Mouse (Mus musculus): ENCODE data around the gene Ntf3.

The Ntf3 gene

DNA sequence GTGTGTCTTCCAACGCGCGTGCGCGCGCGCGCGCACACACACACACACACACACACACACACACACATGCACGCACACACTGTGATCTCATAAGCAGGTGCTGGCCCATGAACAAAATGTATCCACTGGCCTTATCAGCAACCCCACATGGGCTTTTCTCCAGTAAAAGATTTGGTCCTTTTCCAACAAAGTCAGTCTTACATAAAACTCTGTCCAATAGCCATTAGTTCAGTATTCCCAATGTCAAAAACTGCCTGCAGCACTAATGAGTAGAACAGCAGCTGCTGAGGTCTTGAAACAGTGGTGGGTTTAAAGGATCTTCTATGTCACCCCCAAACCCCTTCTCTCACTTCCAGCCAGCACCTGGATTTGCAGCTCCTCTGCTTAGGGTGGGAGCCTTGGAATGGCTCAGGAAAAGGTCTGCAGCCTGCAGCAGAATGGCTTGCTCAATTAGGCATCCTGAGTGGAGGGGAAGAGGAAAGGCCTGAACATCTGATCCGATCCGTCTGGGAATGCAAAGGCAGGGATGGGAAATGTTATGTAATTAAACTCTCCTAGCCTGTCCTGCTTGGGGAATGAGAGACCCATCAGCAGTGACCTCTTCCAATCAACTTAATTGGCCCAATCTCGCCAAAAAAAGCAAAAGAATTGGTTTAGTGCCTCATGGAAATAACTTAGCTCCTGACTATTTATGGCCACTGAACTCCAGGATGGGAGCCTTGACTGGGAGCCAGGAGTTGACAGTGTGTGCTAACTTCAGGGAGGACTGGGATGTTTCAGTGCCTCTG, 7.2 kb downstream of the Ntf3 start:
- no peak for DNase-seq (ENCODE audit: extremely low read depth, insufficient read length, low spot score)

DNA sequence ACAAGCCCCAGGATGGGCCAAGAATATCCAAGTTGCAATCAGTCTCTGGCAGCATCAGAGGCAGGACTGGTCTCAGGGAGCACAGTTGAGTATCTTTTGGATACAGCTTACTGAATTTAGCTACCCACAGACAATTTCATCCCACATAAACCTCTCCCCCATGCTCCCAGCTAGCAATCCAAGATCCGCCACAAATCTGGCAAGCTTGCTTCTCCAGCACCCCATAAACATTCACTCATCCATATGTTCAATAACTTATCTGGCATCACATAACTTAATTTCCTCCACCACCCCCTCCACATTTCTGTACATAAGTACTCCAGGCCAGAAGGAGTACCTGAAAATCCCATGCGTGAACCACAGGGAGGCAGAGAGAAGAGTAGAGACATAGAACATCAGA, 10.8 kb downstream of the Ntf3 start:
- DNase-seq (ENCODE audit: extremely low read depth, insufficient read length, low spot score): no peak

DNA sequence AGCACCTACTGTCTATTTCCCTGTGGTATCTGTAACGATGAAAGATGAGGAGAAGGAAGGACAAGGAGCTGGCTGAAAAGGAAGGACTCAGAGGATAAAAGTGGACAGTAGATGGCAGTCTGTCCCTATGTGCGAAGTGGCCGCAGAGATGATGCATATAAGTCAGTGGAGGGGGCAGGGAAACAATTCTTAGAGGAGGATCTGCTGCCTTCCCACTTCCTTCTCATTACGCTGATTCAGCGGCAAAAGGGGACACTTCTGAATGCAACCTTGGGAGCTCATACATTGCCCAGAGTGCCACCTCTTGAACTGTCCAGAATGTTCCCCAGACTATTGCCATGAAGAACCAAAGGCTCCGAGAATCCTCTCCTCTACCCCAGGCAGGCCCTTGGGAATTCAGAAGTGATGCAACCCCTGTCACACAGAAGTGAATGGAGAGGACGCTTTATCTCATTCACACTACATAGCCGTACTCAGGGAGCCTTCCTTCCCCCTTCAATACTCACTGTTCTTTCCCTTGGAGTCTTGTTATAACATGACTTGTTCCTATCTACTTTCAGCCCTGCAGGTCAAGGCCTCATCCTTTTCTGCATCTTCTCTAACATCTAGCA, 12.2 kb downstream of the Ntf3 start:
- DNase-seq (ENCODE audit: extremely low read depth, insufficient read length, low spot score): no peak

DNA sequence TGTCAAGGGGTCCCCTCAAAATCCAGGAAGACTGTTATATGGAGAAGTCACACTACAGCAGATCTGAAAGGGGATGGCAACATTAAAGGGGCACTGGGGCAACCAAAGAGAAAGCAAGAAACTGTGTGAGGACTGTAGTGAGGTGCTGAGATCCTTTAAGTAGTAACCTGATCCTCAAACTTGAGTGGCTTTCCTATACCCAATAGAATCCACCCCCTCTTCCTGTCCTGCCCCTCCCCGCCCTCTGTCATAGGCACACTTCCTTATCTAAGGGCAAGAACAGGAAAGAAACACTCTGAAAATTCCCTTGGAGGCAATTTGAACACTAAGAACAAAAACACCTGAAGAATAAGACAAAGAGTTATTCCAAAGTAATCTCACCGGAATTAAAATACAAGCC, 13.6 kb downstream of the Ntf3 start:
- DNase-seq (ENCODE audit: extremely low read depth, insufficient read length, low spot score): no peak

DNA sequence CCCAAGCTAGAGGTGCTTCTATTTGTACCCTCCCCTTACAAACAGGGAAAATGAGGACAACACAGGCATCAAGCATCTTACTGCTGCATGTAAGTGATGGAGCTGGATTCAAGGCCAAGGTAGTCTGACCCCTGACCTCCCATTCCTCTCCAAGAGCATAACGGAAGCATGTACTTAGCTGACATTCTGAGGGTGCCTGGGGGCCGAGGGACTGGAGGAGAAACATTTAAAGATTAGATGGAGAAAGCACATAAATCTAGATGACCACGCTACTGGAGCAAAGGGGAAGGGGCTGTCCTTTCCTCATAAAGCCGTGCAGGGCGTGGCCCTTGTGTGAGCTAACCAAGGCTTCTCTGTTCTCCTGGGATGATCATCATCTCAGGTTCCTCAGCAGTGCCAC, 23.1 kb downstream of the Ntf3 start:
- DNase-seq (ENCODE audit: extremely low read depth, insufficient read length, low spot score): no peak

DNA sequence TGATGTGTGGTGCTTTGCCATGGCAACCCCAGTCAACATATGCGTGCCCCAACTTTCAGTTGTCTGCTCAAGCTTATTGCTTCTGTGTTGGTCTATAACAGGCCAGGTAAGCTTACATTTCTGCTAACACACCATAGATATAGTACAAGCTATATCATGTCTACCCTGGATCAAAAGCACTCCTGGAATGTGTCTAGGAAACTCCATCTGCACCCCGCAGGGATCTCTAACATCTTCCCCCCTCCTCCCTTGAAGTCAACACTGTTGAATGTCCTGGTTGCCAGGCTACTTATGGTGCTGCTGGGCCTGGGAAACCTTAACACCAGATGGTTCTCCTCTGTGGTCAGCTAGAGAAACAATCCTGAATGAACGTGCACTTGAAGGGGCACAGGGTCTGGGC, 24.0 kb downstream of the Ntf3 start:
- no peak for DNase-seq (ENCODE audit: extremely low read depth, insufficient read length, low spot score)

DNA sequence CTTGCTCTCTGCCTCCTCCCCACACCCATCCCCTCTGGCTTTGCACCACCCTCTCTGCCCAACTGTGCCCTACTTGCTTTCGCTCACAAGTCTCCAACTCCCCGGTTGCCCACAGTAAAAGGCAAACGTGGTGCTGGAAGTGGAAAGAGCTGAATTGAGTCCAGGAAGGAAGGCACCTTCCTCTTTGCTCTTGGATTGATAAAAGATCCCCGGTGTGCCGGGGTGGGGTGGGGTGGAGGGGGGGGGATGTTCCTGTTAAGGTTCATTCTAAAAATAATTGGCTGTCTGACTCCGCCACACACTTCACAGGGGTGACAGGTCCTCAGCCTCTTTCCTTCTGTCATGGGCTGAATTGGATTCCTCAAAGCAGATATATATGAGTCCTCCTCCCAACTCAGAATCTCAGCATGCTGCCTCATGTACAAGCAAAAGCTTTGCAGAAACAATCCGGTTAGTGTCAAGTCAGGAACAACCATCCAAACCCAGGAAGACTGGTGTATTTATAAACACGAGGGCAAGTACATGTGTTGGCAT, 24.6 kb downstream of the Ntf3 start:
- DNase-seq (ENCODE audit: extremely low read depth, insufficient read length, low spot score): no peak

DNA sequence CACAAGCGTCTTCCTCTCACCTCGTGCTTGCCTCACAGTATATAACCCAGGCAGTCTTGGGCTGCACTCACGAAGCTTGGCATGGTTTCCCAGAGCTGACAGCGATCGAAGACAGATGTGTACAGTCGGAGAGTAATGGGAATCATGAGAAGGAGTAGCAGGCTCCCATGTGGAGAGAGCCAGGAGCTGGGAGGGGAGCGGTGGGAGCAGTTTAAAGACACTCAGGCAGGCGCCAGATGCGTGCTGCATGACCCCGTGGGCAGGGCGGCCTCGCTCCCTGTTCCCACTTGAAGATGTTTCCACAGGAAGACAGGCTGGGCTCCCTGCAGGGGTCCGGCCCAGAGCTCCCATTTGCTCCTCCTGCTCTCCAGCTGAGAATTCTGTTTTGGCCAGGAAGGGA, 25.2 kb downstream of the Ntf3 start:
- no peak for DNase-seq (ENCODE audit: extremely low read depth, insufficient read length, low spot score)

DNA sequence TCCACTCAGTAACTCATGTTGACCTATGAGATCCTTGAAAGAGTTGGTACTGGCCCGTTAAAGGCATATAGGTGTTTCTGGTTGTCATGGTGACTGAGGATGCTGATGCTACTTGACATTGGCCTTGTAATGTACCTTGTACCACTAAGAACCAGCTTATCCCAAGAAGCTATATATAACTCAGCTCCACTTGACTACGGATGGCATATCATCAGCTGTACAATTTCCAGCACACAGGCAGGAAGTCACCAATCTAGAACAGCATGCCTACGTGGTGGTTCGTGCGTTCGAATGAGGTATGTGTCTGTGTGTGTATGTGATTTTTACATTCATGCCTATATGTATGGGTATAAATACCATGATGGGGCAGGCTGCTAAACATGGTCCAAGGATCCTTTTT, 25.7 kb downstream of the Ntf3 start:
- no peak for DNase-seq (ENCODE audit: extremely low read depth, insufficient read length, low spot score)

DNA sequence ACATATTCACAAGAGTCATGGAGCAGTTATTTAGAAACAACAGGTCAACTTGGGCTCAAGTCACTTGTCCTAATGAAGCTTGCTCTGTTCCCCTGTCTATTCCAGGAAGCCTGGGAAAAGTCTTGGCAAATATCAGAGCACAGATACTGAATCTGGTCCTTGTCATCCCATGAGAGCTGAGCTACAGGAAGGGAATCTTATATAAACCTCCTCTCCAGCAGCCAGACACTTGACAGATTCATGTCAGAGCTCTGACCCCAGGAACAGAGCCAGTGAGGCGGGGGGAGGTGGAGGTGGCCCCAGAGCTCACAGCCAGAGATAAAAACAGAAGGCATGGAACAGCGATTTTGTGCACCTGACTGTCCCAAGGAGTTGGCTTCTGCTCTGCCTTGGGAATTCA, 26.3 kb downstream of the Ntf3 start:
- no peak for DNase-seq (ENCODE audit: extremely low read depth, insufficient read length, low spot score)

DNA sequence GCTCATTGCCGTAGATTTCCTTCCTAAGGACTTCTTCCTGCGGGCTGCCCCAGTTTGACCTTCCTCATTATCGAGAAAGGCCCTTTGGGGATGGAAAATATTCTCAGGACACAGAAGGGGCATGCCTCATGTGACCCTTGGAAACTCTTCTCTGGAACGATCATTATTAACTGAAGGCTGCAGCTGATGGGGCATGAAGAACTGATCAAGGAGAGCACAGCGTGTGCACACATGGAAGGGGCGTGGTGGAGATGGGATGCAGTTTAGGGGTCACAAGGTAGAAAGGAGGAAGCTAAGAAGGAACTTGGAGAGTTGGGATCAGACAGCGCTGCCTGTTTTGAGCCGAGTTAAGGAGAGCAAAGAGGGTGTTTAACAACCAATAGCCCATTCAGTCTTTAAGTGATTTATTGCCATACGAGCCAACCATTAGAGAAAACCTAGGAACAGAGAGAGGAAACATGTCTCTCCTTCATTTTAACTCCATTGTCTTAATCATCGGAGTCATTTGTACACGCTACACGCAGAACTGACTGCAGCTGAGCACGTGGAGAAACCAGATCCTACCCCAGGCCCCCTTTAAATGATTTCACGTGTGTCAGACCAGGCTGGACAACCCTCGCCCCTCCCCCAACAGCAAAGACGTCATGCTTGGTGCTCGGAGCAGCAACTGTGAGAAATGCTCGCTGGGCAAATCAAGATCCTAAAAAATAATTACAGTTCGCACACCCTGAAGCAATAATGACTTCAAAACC, 32.4 kb downstream of the Ntf3 start:
- no peak for DNase-seq (ENCODE audit: extremely low read depth, insufficient read length, low spot score)

DNA sequence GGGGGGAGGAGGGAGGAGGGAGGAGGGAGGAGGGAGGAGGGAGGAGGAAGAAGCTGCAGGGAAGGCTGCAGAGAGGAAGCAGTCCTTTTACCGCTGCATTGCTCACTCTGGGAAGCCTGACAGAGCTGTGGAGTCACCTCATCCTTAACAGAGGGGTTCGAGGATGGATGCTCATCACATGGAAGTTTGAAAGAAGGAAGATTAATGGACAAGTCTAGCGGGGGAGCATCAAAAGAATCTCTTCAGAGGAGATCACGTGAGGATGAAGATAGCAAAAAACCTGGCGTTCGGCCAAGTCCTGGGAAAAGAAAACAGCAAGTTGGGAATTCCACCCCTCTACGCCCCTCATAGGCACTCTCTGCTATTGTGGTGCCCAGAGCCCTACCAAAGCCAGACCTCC, 38.5 kb downstream of the Ntf3 start:
- DNase-seq (ENCODE audit: extremely low read depth, insufficient read length, low spot score): no peak

DNA sequence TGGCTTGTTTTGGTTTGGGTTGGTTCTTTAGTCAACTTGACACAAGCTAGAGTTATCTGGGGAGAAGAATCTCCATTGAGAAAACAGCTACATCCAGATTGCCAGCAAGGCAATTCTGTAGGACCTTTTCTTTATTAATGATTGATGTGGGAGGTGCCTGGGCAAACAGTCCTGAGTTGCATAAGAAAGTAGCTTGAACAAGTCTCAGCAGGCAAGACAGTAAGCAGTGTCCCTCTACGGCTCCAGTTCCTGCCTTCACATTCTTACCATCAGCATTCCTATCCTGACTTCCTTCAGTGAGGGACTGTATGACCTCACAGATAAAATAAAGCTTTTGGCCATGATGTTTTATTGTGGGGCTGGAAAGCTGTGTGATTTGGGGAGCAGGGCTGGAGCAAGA, 48.5 kb downstream of the Ntf3 start:
- DNase-seq (ENCODE audit: extremely low read depth, insufficient read length, low spot score): no peak

DNA sequence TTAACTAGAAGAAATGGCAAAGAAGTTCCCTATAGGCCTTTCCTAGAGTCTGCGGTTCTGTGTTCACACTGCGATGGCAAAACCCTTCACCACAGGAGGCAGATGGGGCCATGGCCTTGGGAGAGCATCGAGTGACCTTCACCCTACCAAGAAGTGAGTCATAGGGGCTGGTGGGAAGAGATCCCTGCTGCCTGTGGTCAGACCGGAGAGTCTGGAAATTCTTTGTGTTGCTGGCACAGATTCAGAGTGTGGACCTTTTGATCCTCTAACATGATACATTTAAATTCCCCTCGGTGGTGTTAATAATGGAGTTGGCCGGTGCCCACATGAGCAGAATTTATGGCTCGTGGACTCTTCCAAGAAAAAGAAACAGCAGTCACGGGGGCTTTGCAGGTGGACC, 49.5 kb downstream of the Ntf3 start:
- DNase-seq (ENCODE audit: extremely low read depth, insufficient read length, low spot score): no peak

DNA sequence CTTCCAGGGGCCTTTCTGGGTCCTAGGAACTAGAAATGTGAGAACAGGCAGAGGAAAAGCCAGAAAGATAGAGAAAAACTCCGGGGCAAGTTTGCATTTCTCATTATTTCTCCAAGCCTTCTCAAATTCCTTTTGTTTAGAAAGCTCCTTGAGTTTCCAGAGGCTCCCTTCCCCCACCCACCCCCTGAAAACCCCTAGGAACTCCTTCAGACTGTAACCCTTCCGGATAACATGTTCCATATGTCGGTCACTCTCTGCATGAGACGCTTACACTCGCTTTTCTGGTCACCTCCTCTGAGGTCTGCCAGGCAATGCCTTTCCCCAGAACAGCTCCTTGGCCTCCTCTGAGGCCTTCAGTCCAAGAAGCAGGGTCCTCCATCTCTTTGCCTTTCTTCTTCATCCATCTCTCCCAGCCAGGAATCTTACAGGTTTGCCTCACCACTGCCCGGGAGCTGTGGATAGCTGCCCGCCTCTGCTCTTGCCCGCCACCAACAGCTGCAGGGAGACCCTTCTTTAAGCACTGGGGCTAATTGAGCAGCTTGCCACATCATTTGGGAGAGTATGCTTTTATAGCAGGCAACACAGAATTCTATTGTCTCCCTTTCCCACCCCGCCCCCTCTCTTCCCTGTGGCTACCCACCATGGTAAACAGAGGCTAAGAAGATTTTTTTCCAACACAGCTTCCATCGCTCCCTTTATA, 51.6 kb downstream of the Ntf3 start:
- DNase-seq (ENCODE audit: extremely low read depth, insufficient read length, low spot score): no peak

DNA sequence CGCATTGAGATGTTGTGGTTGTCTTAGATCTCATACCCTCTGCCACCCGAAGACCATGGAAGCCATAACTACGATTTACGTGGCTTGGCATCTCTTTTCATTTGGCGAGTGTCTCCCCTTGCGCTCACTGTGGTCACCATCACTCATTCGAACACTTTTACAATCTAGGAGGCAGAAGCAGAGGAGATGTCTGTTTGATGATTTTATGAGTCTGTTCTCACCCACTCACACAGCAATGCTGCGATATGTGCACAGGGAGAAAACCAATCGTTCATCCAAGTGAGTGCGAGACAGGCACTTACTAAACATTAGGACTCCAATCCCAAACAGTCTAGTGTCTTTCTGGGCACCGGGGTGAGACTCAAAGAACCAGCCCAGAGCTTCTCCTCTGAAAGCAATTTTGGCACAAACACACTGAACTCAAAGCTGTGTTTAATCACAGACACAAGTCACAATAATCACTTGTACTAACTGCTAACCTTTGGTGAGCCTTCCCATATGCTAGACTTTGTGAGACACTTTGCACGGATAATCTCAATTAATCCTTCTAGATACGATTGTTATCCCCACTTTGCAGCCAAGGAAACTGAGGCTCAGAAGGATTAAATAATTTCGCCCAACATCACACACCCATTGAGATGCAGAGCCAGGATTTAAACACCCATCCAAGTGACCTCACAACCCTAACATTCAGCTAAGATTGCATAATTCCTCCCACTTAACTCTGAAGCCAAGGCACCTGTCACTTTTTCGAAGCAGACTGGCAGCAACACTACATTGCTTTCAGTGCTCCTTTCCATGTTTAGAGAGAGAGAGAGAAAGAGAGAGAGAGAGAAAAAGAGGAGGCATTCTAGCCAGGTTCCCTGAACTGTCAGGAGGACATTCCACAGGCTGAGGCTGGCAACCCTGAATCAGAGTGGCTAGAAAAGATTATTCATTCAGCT, 55.5 kb downstream of the Ntf3 start:
- DNase-seq (ENCODE audit: extremely low read depth, insufficient read length, low spot score): no peak

DNA sequence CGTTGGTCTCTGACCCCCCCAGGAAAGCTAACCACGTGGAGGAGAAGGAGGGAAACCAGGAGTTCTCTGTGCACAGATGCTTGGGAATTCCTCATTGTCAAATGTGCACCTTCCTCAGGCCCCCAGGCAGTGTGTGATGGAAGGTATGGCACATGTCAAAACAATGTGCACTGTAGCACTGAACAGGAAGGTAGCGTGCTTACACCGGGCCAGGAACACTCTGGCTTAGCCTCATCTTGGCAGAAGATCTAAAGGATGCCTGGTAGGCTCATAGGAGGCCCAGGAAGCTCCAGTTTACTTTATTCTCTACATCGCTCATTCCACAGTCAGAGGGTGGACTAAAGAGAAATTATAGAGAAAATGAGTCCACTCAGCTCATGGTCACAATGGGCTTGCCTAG, 57.5 kb downstream of the Ntf3 start:
- no peak for DNase-seq (ENCODE audit: extremely low read depth, insufficient read length, low spot score)

DNA sequence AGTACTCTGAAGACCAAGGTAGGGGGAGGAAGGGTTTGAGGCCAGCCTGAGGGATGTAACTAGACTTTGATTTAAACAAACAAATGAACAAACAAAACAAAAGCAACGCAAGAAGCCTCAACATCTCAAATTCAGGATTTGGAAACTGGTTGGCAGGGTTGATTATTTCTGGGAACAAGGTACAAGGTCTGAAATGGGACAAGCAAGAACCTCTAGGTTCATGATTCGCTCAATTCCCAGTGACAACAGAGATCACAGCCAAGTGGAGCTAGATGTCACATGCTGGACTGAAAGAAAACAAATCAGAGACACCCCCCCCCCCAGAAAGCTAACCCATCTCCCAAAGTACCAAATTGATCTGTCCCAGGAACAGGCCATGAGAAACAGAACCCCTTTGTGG, 57.9 kb downstream of the Ntf3 start:
- DNase-seq (ENCODE audit: extremely low read depth, insufficient read length, low spot score): no peak

DNA sequence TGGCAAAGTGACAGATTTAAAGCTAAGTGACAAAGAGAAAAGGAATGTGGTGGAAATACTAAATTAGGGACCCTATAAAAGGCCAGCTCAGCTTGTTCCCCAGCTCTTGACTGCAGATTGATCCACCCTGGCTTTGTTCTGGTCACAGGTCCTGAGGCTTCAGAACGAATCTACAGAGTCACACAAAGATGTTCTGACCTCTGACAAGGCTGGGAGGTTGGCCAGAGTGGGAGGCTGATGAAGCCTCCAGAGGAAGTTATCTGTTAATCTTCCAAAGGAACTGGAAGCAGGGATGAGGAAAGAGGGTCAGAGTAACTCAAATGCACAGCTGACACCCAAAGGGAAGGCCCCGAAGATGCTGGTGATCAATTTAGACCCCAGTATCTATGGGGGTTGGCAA, 59.3 kb downstream of the Ntf3 start:
- no peak for DNase-seq (ENCODE audit: extremely low read depth, insufficient read length, low spot score)

DNA sequence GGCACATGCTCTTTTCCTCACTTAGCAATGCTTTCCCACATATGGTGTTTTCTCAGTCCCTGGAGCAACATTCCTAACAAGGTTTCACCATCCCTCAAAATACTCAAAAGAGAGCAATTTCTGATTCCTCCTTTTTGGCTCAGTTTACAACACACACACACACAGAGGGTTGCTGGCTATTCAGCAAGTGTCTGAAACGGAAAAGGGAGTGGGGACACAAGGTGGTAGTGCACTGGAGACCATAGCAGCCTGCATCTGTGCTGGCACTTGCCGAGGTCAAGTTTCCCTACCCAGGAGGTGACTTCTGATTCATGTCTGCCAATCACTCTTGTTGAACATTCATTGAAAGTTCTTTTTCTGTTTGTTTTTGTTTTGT, 59.9 kb downstream of the Ntf3 start:
- DNase-seq (ENCODE audit: extremely low read depth, insufficient read length, low spot score): no peak
